Mouse (Mus musculus): ENCODE measurements at regions not wholly inside any gene's neighbourhood (a gene's known extent, or its start where the extent isn't known, plus 50 kb on each side); places are given as distances from the start of the nearest gene placed in this dataset.

DNA sequence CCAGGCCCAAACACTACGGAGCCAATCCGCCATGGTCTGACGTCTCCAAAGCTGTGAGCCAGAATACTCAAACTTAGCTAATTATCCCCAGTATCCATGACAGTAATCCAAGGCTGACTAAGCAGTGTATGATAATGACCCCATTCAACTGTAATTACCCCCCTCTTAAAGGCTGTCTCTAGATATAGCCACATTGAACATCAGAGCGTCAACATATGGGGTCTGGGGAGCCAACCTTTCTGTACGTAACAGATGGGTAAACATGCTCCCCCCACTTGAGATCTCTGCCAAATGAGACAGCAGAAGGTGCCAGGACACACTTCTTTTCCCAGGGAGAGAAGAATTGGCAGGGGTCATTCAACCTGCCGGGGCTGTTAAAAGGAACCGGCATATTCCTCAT lies 73.1 kb downstream of the Ubiad1 start:
- TF ChIP-seq CTCF (IDR thresholded peaks at IDR 0.05) (no peak), POLR2A (IDR thresholded peaks at IDR 0.05; ENCODE audit: insufficient read depth, low read depth, low read length) (no peak)
